Mouse (Mus musculus) limb, embryonic 13.5 days (tissue): ENCODE results near the gene Ccdc3. TPM values are rescaled to one million over a fixed set of nuclear protein-coding genes. Genes with fewer than 3 reads are reported as not detected.

Experiments
- ATAC-seq: fragments of 200-750 bp; cut with Nextera tagmentation; 2 replicates; pipeline ENCODE4 v1.8.0; 2017; ENCODE audit warnings: low read depth, moderate number of reproducible peaks, moderate TSS enrichment; ENCODE audit not compliant: low FRiP score
- H3K27ac ChIP-seq: fragments of 300-500 bp; sonication (generic); 2 replicates; pipeline ENCODE4 v1.5.1; 2015; ENCODE audit warnings: inconsistent platforms, mild to moderate bottlenecking, moderate library complexity
- H3K27me3 ChIP-seq: fragments of 300-500 bp; sonication (generic); 2 replicates; pipeline ENCODE4 v1.6.1; 2015; ENCODE audit warnings: mild to moderate bottlenecking, inconsistent platforms
- H3K36me3 ChIP-seq: fragments of 300-500 bp; sonication (generic); 2 replicates; pipeline ENCODE4 v1.6.1; 2015; ENCODE audit warnings: inconsistent platforms, mild to moderate bottlenecking, moderate library complexity
- H3K4me1 ChIP-seq: fragments of 300-500 bp; sonication (generic); 2 replicates; pipeline ENCODE4 v1.6.1; 2015; ENCODE audit warnings: inconsistent platforms
- H3K4me2 ChIP-seq: fragments of 300-500 bp; sonication (generic); replicated peaks from 2 replicates; pipeline ENCODE4 v1.6.1; 2015; ENCODE audit warnings: inconsistent platforms, mild to moderate bottlenecking, moderate library complexity
- H3K4me3 ChIP-seq: fragments of 300-500 bp; sonication (generic); 2 replicates; pipeline ENCODE4 v1.5.1; 2015; ENCODE audit warnings: moderate library complexity, mild to moderate bottlenecking, inconsistent platforms
- H3K9ac ChIP-seq: fragments of 300-500 bp; sonication (generic); 2 replicates; pipeline ENCODE4 v1.6.1; 2015; ENCODE audit warnings: mild to moderate bottlenecking, inconsistent platforms
- H3K9me3 ChIP-seq: fragments of 300-500 bp; sonication (generic); 2 replicates; pipeline ENCODE4 v1.6.1; 2016; ENCODE audit warnings: inconsistent platforms
- WGBS: fragments of 180-500 bp; shearing (Covaris S2); methylation state at CpG from one replicate; pipeline ENCODE4 v1.1.7; 2015; 5-methylcytosine and 5-hydroxymethylcytosine counted together
- polyA plus RNA-seq: library from polyadenylated mRNA; unstranded; fragments of >200 nt; fragmentation: Nextera tagmentation; extraction: Ambion mirVana; gene quantifications from 2 replicates; pipeline ENCODE4 v1.2.1, GENCODE M21; 2015

Gene Ccdc3
- polyA plus RNA-seq, 1 experiment from 2014 or later, result 6.7 TPM

DNA sequence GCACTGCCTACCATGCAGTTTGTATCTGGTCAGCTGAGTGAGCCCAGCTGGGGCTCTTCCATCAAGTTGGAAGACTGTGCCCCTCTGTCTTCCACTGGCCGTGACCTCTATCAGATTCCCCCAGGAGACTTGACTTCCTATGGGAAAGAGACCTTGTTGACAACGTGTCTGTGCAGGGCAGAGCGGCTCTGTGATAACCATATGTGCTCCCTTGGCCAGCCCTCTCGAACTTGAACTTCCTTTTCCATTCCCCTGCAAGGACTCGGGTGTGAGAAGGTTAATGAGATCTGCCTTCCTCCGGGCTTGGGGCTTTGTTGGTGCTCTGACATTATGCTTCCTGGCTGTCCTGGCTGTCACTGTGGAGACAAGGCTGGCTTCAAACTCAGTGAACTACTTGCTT lies 12.1 kb upstream of the Ccdc3 start:
- H3K9me3 ChIP-seq, result no peaks in the 10 kb centered on the region; the same call in 1 of the 2 replicates
- no peak for ATAC-seq
- WGBS, result 11% methylated on average over 6 of the region's 6 CpGs

DNA sequence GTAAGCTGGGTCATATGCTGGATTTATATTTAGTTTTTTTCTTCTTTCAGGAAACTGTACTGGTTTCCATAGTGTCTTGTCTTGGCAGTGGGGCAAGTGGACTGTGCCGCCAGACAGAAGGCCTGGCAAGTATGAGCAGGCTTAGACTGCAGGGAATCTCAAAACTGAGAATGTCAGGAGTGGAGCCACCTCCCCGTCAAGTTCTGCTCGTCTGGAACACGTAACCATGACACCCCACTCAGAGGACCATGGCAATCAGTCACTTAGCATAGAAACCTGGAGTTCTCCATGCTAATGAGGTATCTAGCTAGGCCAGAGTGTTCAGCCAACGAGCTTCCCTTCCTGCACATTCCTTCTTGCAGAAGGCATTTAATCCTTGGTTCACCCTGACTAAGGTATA lies 10.2 kb upstream of the Ccdc3 start:
- H3K36me3 ChIP-seq, result no peaks in the 10 kb centered on the region
- no peak overlapping the region for H3K4me3 ChIP-seq
- WGBS, result 67% methylated on average over 5 of the region's 5 CpGs
- ATAC-seq, result no peak
- H3K27ac ChIP-seq, result no peak overlapping the region
- no peaks in the 10 kb centered on the region for H3K27me3 ChIP-seq
- no peak overlapping the region for H3K9ac ChIP-seq
- no peak overlapping the region for H3K4me2 ChIP-seq
- no peaks in the 10 kb centered on the region; the same call in 1 of the 2 replicates for H3K9me3 ChIP-seq
- H3K4me1 ChIP-seq, result peaks cover 6% of the 10 kb centered on the region; the same call in 1 of the 2 replicates

More for the DNA sequence above, 12.1 kb upstream of the Ccdc3 start:
- H3K4me3 ChIP-seq, result no peak overlapping the region
- H3K4me1 ChIP-seq, result peaks cover 6% of the 10 kb centered on the region; the same call in 1 of the 2 replicates
- H3K36me3 ChIP-seq, result no peaks in the 10 kb centered on the region
- H3K27ac ChIP-seq, result no peak overlapping the region
- no peaks in the 10 kb centered on the region for H3K27me3 ChIP-seq
- H3K4me2 ChIP-seq, result no peak overlapping the region
- H3K9ac ChIP-seq, result no peak overlapping the region

DNA sequence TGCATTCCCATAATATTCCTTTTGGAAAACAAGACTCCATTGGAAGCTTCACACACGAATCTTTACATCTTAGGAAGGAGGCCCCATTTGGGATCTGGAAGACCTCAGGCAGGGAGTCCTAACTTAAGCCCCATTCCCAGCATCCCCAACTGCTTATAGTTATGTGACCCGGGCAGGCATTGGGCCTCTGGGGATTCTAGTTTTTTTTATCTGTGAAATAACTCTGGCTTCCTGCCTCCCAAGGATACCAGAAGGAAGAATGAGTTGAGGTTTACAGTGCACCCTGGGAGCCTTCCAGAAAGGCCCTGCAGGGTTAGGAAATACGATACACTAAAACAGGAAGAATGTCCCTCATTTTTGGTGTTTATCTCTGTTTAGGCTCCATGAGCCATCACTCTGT lies 8.5 kb upstream of the Ccdc3 start:
- H3K4me3 ChIP-seq, result no peak overlapping the region
- no peak for ATAC-seq
- H3K9ac ChIP-seq, result no peak overlapping the region
- H3K4me2 ChIP-seq, result no peak overlapping the region
- peaks cover 6% of the 10 kb centered on the region; the same call in 1 of the 2 replicates for H3K4me1 ChIP-seq
- WGBS, result 19% methylated on average over 3 of the region's 3 CpGs
- H3K36me3 ChIP-seq, result no peaks in the 10 kb centered on the region
- no peaks in the 10 kb centered on the region; the same call in 1 of the 2 replicates for H3K9me3 ChIP-seq
- no peaks in the 10 kb centered on the region; the same call in 1 of the 2 replicates for H3K27me3 ChIP-seq
- no peak overlapping the region for H3K27ac ChIP-seq

DNA sequence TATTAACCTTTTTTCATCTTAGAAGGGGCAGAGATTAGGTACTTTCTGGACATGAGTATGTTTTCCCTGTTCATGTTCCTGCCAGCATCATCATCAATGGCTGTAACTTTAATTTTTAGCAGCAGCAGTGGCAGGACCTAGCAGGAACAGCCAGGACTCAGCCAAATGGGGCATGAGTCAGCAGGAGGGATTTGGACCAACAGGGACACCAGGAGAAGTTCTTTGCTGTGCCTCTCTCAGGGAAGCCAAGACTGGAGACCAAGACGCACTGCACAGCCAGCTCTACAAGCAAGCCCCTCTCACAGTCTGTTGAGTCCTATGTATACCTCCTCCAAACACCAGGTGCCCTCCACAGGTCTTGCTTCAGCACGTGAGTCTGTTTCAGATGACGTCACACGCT lies 5.5 kb upstream of the Ccdc3 start:
- Histone ChIP-seq H3K27ac (no peak overlapping the region), H3K27me3 (peaks cover 23% of the 10 kb centered on the region), H3K9me3 (no peaks in the 10 kb centered on the region; the same call in 1 of the 2 replicates), H3K4me1 (peaks cover 6% of the 10 kb centered on the region; the same call in 1 of the 2 replicates), H3K9ac (no peak overlapping the region), H3K36me3 (no peaks in the 10 kb centered on the region), H3K4me3 (no peak overlapping the region), H3K4me2 (no peak overlapping the region)
- no peak for ATAC-seq
- 86% methylated on average over 4 of the region's 4 CpGs for WGBS

DNA sequence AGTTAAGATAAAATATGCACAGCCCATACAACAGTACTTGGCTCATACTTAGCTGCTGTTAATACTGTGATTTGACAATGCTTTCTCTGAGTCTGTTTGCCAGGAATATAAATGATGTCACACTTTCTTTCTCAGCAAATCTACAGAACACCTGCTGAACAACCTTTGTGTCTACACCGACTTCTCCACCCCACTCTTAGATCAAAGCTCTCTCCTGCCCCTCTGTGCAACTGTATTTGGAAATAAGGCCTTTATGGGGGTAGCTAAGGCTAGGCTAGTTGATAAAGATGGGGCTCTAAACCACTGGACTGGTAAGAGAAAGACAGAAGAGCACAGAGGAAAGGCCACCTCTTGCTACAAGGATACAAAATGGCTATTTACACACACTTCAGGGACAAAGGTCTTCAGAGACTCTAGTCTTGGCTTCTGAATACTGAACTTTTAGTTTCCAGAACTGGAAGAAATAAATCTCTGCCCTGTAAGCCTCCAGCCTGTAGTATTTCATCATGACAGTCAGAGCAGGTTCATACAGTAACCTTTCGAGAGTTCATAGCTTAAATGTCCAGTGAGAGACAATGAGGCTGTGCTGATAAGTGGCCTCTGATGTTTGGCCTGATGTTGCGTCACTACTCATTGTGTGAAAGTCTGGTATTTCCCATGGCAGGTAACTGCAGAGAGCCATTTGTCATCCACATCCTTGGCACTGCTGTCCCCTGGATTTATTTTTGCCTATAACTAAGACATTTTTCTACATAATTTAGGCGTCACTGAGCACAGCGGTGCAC lies 2.4 kb upstream of the Ccdc3 start:
- 81% methylated on average over 5 of the region's 5 CpGs for WGBS
- Histone ChIP-seq H3K36me3 (no peaks in the 10 kb centered on the region), H3K27me3 (peaks cover 50% of the 10 kb centered on the region), H3K9me3 (no peaks in the 10 kb centered on the region; the same call in 1 of the 2 replicates), H3K4me1 (peaks cover 14% of the 10 kb centered on the region), H3K27ac (no peak overlapping the region), H3K4me2 (no peak overlapping the region), H3K9ac (no peak overlapping the region), H3K4me3 (no peak overlapping the region)
- ATAC-seq, result no peak

DNA sequence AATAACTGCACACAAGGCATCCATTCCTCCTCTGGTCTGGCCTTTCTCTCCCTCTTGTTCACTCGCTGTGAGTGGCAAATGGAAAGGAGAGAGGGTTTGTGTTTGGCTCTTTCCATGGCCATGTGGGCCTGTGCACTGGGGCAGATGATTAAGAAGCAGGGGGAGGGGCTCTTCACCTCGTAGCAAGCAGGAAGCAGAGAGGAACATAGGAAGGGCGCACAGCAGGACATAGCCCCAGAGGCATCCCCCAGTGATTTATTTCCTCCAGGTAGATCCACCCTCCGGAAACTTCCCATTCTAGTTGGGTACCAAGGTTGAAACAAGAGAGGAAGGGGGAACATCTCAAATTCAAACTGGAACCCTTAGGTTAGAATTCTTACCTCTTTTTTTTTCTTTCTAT lies 2.4 kb downstream of the Ccdc3 start:
- 25% methylated on average over 4 of the region's 4 CpGs for WGBS

DNA sequence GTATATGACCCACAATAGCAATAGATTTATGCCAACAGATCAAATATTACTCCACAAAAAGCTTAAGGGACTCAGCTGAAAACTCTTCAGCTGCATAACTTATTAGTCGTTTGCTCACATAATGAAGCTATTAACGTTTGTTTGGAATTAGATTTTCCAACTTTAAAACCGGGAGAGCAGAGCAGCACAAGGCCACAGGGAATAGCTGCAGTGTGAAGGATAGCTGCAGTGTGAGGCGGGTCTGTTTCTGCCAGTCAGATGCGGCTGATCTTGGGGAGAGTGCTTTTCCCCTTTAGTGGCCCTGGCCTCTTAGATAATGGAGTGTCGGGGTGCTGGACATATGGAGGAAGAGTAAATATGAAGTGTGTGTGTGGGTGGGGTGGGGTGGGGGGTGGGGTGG lies 6.9 kb downstream of the Ccdc3 start:
- peaks cover 3% of the 10 kb centered on the region; the same call in 1 of the 2 replicates for H3K4me1 ChIP-seq
- ATAC-seq, result 0 out of 2 replicates have a peak, but pooled peaks have one; percentile 54
- H3K27ac ChIP-seq, result no peak overlapping the region
- H3K4me3 ChIP-seq, result no peak overlapping the region
- 38% methylated on average over 6 of the region's 6 CpGs for WGBS
- H3K4me2 ChIP-seq, result no peak overlapping the region
- no peaks in the 10 kb centered on the region for H3K36me3 ChIP-seq
- no peaks in the 10 kb centered on the region for H3K9me3 ChIP-seq
- H3K27me3 ChIP-seq, result peaks cover 13% of the 10 kb centered on the region
- no peak overlapping the region for H3K9ac ChIP-seq

More for the DNA sequence above, 2.4 kb downstream of the Ccdc3 start:
- Histone ChIP-seq H3K4me3 (no peak overlapping the region), H3K9me3 (no peaks in the 10 kb centered on the region), H3K27ac (no peak overlapping the region), H3K4me1 (peaks cover 14% of the 10 kb centered on the region), H3K9ac (no peak overlapping the region), H3K27me3 (peaks cover 57% of the 10 kb centered on the region), H3K36me3 (no peaks in the 10 kb centered on the region), H3K4me2 (no peak overlapping the region)
- ATAC-seq, result no peak

DNA sequence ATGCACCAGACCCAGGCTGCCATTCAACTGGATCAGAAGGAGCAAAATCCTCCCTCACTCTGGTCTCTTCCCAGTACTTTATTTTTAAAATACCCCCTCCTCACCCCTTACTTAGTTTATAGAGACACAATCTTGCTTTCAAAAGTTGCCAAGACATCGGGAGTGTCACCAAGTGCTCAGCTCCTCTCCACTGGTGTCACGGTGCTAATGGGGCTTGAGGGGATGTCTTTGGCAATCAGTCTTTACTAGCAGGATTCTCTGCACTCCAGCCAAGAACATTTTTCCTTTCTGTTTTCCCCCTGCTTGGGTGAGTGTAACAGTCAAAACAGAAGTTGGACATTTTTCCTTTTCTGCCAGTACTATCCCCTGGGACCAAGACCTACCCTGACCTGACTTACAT lies 10.3 kb downstream of the Ccdc3 start:
- no peak for ATAC-seq
- 70% methylated on average over 2 of the region's 2 CpGs for WGBS
- no peak overlapping the region for H3K4me3 ChIP-seq
- no peaks in the 10 kb centered on the region for H3K4me1 ChIP-seq
- no peak overlapping the region for H3K9ac ChIP-seq
- H3K27me3 ChIP-seq, result no peaks in the 10 kb centered on the region
- no peaks in the 10 kb centered on the region for H3K9me3 ChIP-seq
- no peak overlapping the region for H3K4me2 ChIP-seq
- H3K36me3 ChIP-seq, result no peaks in the 10 kb centered on the region
- no peak overlapping the region for H3K27ac ChIP-seq

DNA sequence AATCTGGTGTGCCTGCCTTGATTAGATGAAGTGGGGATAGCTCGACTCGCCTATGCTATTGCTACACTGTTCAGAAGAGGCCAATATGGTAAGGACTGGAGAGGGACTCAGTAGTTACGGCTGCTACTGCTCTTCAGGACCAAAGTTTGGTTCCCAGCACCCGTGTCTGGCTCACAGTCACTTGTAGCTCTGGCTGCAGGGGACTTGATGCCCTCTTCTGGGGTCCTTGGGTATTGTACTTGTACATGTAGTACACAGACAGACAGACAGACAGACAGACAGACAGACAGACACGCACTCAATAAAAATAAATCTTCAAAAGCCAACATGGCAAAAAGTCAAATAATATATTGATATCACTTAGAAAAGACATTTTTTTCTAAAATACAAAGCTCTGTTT lies 17.1 kb downstream of the Ccdc3 start:
- peaks cover 10% of the 10 kb centered on the region for H3K4me1 ChIP-seq

DNA sequence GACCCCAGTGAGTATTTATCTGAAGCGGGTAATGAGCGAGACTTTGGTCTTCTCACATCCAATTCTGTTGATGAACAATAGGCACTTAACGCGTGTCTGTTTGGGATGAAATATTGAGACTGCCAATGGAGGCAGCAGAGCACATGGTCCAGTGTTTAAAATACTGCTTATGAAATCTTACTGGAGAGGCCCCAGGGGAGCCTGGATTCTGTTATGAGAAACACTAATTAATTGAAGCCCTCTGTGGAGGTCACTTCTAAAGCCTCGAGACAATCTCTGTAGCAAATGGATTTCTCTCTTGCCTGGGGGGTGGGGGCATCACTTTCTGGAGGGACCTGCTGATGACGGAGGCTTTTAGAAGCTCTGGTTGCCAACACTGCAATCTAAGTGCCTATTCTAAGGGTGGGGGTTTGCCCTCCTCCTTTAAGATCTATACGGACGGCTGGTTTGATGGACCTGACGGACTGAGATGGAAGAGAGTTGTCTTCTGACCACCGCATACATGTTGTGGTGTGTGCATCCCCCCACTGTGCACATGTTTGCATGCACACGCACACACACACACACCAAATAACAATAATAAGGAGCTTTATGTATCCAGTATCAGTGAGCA lies 22.8 kb downstream of the Ccdc3 start:
- Histone ChIP-seq H3K4me3 (no peak overlapping the region), H3K27me3 (no peaks in the 10 kb centered on the region), H3K27ac (no peak overlapping the region), H3K9me3 (no peaks in the 10 kb centered on the region), H3K36me3 (no peaks in the 10 kb centered on the region), H3K9ac (no peak overlapping the region), H3K4me1 (peaks cover 10% of the 10 kb centered on the region), H3K4me2 (no peak overlapping the region)
- 76% methylated on average over 11 of the region's 11 CpGs for WGBS
- no peak for ATAC-seq

More for the DNA sequence above, 17.1 kb downstream of the Ccdc3 start:
- WGBS, result 92% methylated on average over 5 of the region's 5 CpGs
- no peak overlapping the region for H3K9ac ChIP-seq
- ATAC-seq, result no peak
- H3K27ac ChIP-seq, result no peak overlapping the region
- no peaks in the 10 kb centered on the region for H3K36me3 ChIP-seq
- H3K4me3 ChIP-seq, result no peak overlapping the region
- no peaks in the 10 kb centered on the region for H3K9me3 ChIP-seq
- H3K4me2 ChIP-seq, result no peak overlapping the region
- no peaks in the 10 kb centered on the region for H3K27me3 ChIP-seq

DNA sequence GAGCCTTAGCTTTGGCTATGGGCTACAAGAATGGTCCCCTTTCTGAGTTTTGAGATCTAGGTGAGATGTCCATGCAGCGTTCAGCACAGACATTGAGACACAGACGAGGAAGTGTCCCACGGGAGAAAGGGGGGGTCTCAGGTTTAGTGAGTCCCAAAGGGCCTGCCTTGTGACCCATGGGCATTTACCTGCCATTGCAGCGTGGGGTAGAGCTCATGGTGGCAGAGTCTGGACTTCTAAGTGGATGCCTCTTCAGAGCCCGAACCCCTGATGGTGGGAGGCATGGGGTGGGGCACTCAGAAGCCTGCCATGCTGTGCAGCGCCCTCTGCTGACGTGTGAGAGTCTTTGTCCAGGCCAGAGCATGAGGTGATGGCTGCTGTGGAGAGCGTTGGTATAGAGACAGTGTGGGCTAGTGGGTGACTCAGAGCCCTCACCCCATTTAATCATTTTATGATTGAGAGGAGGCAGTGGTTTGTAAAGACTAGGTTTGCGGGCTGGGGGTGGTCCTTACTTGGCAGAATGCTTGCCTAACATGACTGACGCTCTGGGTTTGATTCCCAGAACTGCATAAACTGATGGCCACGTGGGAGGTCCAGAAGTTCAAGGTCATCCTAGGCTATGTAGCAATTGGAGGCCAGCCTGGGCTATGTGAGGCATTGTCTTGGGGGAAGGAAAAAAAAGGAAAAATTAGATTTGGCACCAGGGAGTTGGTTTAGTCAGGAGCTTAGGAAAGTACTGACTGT lies 23.6 kb downstream of the Ccdc3 start:
- H3K27me3 ChIP-seq, result no peaks in the 10 kb centered on the region
- no peak for ATAC-seq
- H3K4me3 ChIP-seq, result no peak overlapping the region
- H3K27ac ChIP-seq, result no peak overlapping the region
- H3K36me3 ChIP-seq, result no peaks in the 10 kb centered on the region
- no peak overlapping the region for H3K9ac ChIP-seq
- H3K4me1 ChIP-seq, result peaks cover 17% of the 10 kb centered on the region
- WGBS, result 71% methylated on average over 11 of the region's 11 CpGs
- H3K9me3 ChIP-seq, result no peaks in the 10 kb centered on the region
- no peak overlapping the region for H3K4me2 ChIP-seq
